Mouse (Mus musculus) ES-E14 (cell line): ENCODE results near the gene Igsf23.
A peak's percentile ranks its signal among the peaks of the same experiment; 100 is the strongest.

ENCODE experiments used
- CHD2 ChIP-seq: IDR thresholded peaks from 2 replicates; pipeline ENCODE4 v1.6.1; 2014; ENCODE audit warnings: mild to moderate bottlenecking, low read depth, low read length, inconsistent platforms
- HCFC1 ChIP-seq: IDR thresholded peaks from 2 replicates; pipeline ENCODE4 v1.6.1; 2012; ENCODE audit warnings: low read length, inconsistent platforms, borderline replicate concordance; ENCODE audit not compliant: insufficient read depth
- ZC3H11A ChIP-seq: IDR thresholded peaks from 2 replicates; pipeline ENCODE4 v1.6.1; 2012; ENCODE audit warnings: low read depth, mild to moderate bottlenecking, inconsistent platforms, low read length, borderline replicate concordance
- ZNF384 ChIP-seq: IDR thresholded peaks from 2 replicates; pipeline ENCODE4 v1.6.1; 2012; ENCODE audit warnings: low read depth, low read length, inconsistent platforms

DNA sequence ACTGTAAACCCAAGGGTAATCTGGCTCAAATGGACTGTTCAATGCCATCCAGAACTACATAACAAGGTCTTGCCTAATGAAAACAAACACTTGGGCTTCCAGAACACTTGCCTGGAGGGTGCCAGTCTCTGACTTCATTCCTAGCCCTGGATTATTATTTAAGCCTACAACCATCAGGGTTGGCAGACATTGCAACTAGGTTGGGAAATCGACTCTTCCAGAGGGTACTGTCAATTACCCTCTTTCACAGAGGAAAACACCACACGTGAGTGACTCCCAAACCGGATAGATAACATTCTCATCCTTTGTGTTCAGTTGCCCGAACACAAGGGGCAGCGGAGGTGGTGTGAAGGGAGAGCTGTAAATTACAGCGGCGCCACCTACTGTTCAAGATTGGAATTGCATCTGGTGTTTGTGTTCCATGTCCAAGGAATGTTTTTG lies 5.8 kb upstream of the Igsf23 start:
- TF ChIP-seq ZC3H11A (peak; percentile 56; the same call in 1 of the 2 replicates), HCFC1 (no peak), ZNF384 (no peak), CHD2 (no peak)
